Mouse (Mus musculus): ENCODE results near the gene Ccnt2. TPM values are rescaled to one million over a fixed set of nuclear protein-coding genes. Genes with fewer than 3 reads are reported as not detected.

Ccnt2 gene
- polyA plus RNA-seq (2015; fragmentation: Nextera tagmentation; extraction: Ambion mirVana) = 94.9 and 110 TPM in 2 replicates

DNA sequence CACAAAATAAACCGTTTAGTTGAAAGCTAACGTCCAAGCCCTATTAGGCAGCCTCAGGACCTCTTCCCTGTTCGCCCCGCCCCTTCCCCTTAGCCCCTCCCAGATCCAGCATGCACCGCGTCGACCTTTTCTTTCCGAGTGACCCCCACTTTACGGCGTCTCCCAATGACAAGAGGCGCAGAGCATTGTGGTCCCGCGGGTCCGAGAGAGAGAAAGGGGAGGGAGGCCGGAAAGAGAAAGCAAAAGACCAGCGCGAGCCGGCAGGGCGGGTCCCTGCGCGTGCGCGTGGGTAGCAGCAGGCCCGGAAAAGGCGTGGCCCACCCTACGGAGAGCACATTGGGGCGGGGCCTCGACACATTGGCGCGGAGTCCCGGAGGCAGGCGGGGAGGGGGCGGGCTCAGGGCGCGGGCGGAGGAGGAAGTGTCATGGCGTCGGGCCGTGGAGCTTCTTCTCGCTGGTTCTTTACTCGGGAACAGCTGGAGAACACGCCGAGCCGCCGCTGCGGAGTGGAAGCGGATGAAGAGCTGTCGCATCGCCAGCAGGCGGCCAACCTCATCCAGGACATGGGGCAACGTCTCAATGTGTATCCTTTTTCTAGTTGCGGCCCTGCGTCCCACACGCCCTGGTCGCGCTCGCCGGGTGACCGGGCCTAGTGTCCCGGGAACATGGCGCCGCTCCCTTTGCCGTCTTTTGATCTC lies at the start of gene Ccnt2:
Ccnt2 (plus strand) TSS at position 362 of the 698 bp plus-strand sequence.
- Histone ChIP-seq H3K36me3 (ENCODE audit: control insufficient read depth, insufficient read depth, low read length) (no peaks in the 10 kb centered on the region), H3K9ac (ENCODE audit: low read depth, low read length) (peak within 1 kb of the TSS; percentile 75), H3K27me3 (ENCODE audit: control insufficient read depth, insufficient read depth, low read depth, low read length) (no peaks in the 10 kb centered on the region), H3K9me3 (replicated peaks; ENCODE audit: control insufficient read depth, low read length, poor library complexity, severe bottlenecking) (no peaks in the 10 kb centered on the region), H3K27ac (ENCODE audit: low read length) (peak within 1 kb of the TSS; percentile 93), H3K4me2 (ENCODE audit: low read length) (peak within 1 kb of the TSS; percentile 89), H3K4me3 (ENCODE audit: low read depth, low read length) (peak within 1 kb of the TSS; percentile 63), H3K4me1 (ENCODE audit: control insufficient read depth, insufficient read depth, low read length) (peaks cover 28% of the 10 kb centered on the region)
- ATAC-seq = peak; percentile 98
- under 1% methylated on average over 61 of the region's 63 CpGs for WGBS

DNA sequence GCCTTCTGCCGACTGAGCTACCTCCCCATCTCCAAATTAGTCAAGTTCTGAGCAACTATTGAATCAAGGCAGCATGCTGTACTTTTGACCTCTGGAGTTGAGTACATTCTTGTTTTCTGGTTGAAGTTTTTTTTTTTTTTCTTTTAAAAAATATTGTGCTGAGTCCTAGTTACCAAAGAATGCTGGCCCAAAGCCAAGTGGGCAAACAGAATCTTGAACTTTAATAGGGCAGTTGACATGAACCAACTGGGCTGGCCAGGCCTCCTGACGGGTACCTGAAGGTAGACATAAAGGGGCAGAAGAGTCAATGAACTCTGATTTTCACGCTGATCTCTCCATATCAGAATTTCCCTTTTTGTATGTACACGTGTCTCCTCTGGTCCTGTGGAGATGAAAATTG lies 44.9 kb upstream of the Ccnt2 start, which contains the start of gene Acmsd:
Acmsd (plus strand) TSS at position 318 of the 400 bp plus-strand sequence.
- H3K27me3 ChIP-seq (ENCODE audit: control insufficient read depth, insufficient read depth, low read depth, low read length) = no peaks in the 10 kb centered on the region

DNA sequence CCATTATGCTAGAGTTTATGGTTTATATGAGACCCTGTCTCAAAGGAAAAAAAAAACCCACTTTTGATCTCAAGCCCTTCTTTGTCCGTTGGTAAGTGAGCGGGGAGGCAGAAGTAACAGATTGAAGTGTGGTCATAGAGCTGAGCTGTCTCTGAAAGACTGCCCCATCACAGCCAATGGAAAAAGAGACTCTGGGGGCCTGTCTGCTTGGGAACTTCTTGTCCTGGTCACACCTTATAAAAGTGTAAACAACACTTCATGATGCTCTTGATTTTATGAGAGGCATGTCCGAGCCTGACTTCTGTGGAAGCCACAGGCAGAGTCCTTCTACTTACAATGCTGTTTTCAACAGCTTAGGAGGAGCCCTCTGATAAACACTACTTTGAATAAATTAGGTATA lies 42.9 kb upstream of the Ccnt2 start:
- no peak overlapping the region for H3K9ac ChIP-seq (ENCODE audit: low read depth, low read length)
- H3K27ac ChIP-seq (ENCODE audit: low read length) = no peak overlapping the region
- ATAC-seq = no peak
- no peaks in the 10 kb centered on the region for H3K27me3 ChIP-seq (ENCODE audit: control insufficient read depth, insufficient read depth, low read depth, low read length)
- H3K4me3 ChIP-seq (ENCODE audit: low read depth, low read length) = no peak overlapping the region
- H3K4me1 ChIP-seq (ENCODE audit: control insufficient read depth, insufficient read depth, low read length) = no peaks in the 10 kb centered on the region
- no peak overlapping the region for H3K4me2 ChIP-seq (ENCODE audit: low read length)
- 52% methylated on average over 3 of the region's 3 CpGs for WGBS
- H3K36me3 ChIP-seq (ENCODE audit: control insufficient read depth, insufficient read depth, low read length) = no peaks in the 10 kb centered on the region
- no peaks in the 10 kb centered on the region for H3K9me3 ChIP-seq (replicated peaks; ENCODE audit: control insufficient read depth, low read length, poor library complexity, severe bottlenecking)

More for the DNA sequence above, 44.9 kb upstream of the Ccnt2 start, which contains the start of gene Acmsd:
- ATAC-seq = no peak
- 93% methylated on average over 4 of the region's 4 CpGs for WGBS
- Histone ChIP-seq H3K4me3 (ENCODE audit: low read depth, low read length) (no peak within 1 kb of the TSS), H3K27ac (ENCODE audit: low read length) (no peak within 1 kb of the TSS), H3K9me3 (replicated peaks; ENCODE audit: control insufficient read depth, low read length, poor library complexity, severe bottlenecking) (no peaks in the 10 kb centered on the region), H3K4me1 (ENCODE audit: control insufficient read depth, insufficient read depth, low read length) (no peaks in the 10 kb centered on the region), H3K9ac (ENCODE audit: low read depth, low read length) (no peak within 1 kb of the TSS), H3K36me3 (ENCODE audit: control insufficient read depth, insufficient read depth, low read length) (no peaks in the 10 kb centered on the region), H3K4me2 (ENCODE audit: low read length) (no peak within 1 kb of the TSS)

DNA sequence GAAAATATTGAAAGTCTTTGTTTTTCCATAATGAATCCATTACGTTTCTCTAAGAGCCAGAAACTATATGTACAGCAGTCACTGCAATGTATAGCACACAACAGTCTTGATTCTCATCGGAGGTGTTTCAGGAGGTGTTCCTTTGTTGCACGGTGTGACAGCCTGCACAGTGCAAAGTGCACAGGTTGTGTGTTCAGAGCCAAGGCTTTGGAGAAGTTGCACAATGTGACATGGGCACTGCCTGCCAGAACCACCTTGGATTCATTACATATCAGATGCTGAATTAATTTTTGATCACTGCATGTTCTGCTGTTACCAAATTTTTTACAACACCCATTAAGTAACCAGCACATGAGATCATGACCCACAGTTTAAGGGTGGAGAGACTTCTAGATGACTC lies 41.5 kb upstream of the Ccnt2 start:
- no peaks in the 10 kb centered on the region for H3K9me3 ChIP-seq (replicated peaks; ENCODE audit: control insufficient read depth, low read length, poor library complexity, severe bottlenecking)
- no peak overlapping the region for H3K4me3 ChIP-seq (ENCODE audit: low read depth, low read length)
- no peak overlapping the region for H3K9ac ChIP-seq (ENCODE audit: low read depth, low read length)
- no peak overlapping the region for H3K27ac ChIP-seq (ENCODE audit: low read length)
- H3K4me2 ChIP-seq (ENCODE audit: low read length) = no peak overlapping the region
- H3K4me1 ChIP-seq (ENCODE audit: control insufficient read depth, insufficient read depth, low read length) = no peaks in the 10 kb centered on the region
- no peak for ATAC-seq
- H3K36me3 ChIP-seq (ENCODE audit: control insufficient read depth, insufficient read depth, low read length) = no peaks in the 10 kb centered on the region
- WGBS = 93% methylated on average over 3 of the region's 3 CpGs
- no peaks in the 10 kb centered on the region for H3K27me3 ChIP-seq (ENCODE audit: control insufficient read depth, insufficient read depth, low read depth, low read length)

DNA sequence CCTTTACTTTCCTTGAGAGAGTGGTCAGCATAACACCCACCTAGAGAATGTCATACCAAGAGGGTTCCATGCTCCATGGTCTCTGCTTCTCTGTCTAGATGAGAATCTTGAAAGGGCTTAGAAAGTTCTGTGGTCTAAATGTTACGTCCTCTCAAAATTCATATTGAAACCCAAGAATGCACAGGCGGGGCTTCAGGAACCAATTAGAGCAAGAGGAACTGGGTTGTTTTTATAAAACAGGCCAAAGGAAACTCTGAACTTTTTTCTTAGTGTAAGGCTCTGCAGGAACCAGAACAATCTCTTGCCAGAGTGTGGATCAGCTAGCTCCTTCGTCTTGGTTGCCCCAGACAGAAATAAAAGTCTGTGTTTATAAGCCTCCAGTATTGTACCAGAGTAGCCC lies 41.1 kb upstream of the Ccnt2 start:
- Histone ChIP-seq H3K4me2 (ENCODE audit: low read length) (no peak overlapping the region), H3K27me3 (ENCODE audit: control insufficient read depth, insufficient read depth, low read depth, low read length) (no peaks in the 10 kb centered on the region), H3K36me3 (ENCODE audit: control insufficient read depth, insufficient read depth, low read length) (no peaks in the 10 kb centered on the region), H3K9ac (ENCODE audit: low read depth, low read length) (no peak overlapping the region), H3K4me3 (ENCODE audit: low read depth, low read length) (no peak overlapping the region), H3K27ac (ENCODE audit: low read length) (no peak overlapping the region), H3K4me1 (ENCODE audit: control insufficient read depth, insufficient read depth, low read length) (no peaks in the 10 kb centered on the region), H3K9me3 (replicated peaks; ENCODE audit: control insufficient read depth, low read length, poor library complexity, severe bottlenecking) (no peaks in the 10 kb centered on the region)
- 74% methylated on average over 3 of the region's 3 CpGs for WGBS
- ATAC-seq = no peak

DNA sequence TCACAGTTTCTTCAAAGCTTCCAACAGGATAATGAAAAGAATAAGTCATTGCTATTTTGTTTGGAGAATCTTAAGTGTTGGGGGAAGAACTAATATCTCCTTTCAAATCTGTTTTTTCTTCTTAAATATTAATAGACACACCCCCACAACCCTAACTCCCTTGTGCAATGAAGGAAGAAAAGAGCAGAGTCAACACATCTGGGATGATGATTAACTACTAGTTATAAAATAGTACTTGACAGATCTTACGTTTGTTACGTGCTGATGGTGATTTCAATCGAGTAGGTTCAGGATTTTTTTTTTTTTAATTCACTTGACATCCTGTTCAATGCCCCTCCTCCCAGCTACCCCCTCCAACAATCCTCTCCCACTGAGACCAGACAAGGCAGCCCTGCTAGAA lies 38.6 kb upstream of the Ccnt2 start:
- Histone ChIP-seq H3K4me2 (ENCODE audit: low read length) (no peak overlapping the region), H3K9me3 (replicated peaks; ENCODE audit: control insufficient read depth, low read length, poor library complexity, severe bottlenecking) (no peaks in the 10 kb centered on the region), H3K36me3 (ENCODE audit: control insufficient read depth, insufficient read depth, low read length) (no peaks in the 10 kb centered on the region), H3K4me3 (ENCODE audit: low read depth, low read length) (no peak overlapping the region), H3K4me1 (ENCODE audit: control insufficient read depth, insufficient read depth, low read length) (no peaks in the 10 kb centered on the region), H3K9ac (ENCODE audit: low read depth, low read length) (no peak overlapping the region), H3K27ac (ENCODE audit: low read length) (no peak overlapping the region), H3K27me3 (ENCODE audit: control insufficient read depth, insufficient read depth, low read depth, low read length) (no peaks in the 10 kb centered on the region)
- ATAC-seq = no peak
- WGBS = 77% methylated on average over 3 of the region's 3 CpGs

DNA sequence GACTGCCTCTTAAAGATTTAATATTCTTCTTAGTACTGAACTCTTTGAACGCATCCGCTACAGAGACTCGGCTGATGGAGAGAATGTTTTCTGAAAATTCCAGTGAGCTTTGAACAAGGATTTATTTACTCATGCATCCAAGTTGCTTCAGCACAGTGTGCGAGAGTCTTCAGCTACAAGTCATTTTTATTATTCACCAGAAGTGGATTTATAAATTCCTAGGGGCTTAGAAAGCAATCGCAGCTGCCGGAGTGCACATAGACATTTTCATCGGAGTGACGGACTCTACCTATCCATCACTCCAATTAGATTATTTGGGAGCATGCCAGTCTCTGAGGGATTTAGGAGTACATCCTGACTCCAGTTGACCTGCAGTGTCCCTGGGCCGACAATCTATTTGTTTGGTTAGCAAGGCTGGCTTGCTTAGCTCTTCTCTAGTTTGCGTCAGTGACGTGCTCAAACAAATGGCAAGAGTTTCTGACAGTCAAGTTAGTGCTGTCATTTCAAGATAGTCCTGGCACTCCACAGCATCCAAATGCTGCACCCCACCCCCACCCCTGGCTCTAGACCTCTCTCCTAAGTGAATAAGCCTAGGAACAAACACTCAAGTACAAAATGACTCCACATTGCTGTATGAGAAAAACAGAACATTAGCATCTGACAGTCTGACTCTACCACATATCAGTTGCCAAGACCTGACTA lies 23.4 kb upstream of the Ccnt2 start:
- H3K27ac ChIP-seq (ENCODE audit: low read length) = no peak overlapping the region; the same call in 1 of the 2 replicates
- no peak overlapping the region for H3K9ac ChIP-seq (ENCODE audit: low read depth, low read length)
- 54% methylated on average over 11 of the region's 11 CpGs for WGBS
- H3K36me3 ChIP-seq (ENCODE audit: control insufficient read depth, insufficient read depth, low read length) = no peaks in the 10 kb centered on the region
- no peaks in the 10 kb centered on the region for H3K27me3 ChIP-seq (ENCODE audit: control insufficient read depth, insufficient read depth, low read depth, low read length)
- peak overlapping the region; percentile 25 for H3K4me2 ChIP-seq (ENCODE audit: low read length)
- no peak overlapping the region for H3K4me3 ChIP-seq (ENCODE audit: low read depth, low read length)
- ATAC-seq = no peak
- H3K4me1 ChIP-seq (ENCODE audit: control insufficient read depth, insufficient read depth, low read length) = 0 out of 2 replicates have a peak, but pooled peaks cover 5% of the 10 kb centered on the region
- H3K9me3 ChIP-seq (replicated peaks; ENCODE audit: control insufficient read depth, low read length, poor library complexity, severe bottlenecking) = no peaks in the 10 kb centered on the region

DNA sequence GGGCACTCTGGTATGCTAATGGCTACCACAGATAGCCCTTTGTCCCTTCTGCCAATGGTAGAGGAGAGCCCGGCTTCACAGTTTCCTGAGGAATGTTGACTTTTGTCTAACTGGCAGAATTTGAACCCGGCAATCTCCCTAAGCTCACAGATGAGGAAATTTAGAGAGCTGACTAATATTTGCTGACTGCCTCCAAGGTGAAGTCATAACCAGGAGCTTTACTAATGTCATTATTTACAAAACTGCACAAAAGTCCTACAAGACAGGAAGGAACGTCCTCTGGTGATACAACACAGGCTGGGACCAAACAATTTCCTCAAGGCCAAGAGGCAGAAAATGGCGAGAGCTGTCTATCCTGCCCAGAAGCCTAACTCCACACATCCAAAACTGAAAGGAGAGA lies 18.2 kb upstream of the Ccnt2 start:
- Histone ChIP-seq H3K9ac (ENCODE audit: low read depth, low read length) (no peak overlapping the region), H3K36me3 (ENCODE audit: control insufficient read depth, insufficient read depth, low read length) (no peaks in the 10 kb centered on the region), H3K4me1 (ENCODE audit: control insufficient read depth, insufficient read depth, low read length) (no peaks in the 10 kb centered on the region), H3K27ac (ENCODE audit: low read length) (no peak overlapping the region), H3K4me3 (ENCODE audit: low read depth, low read length) (no peak overlapping the region), H3K4me2 (ENCODE audit: low read length) (no peak overlapping the region), H3K9me3 (replicated peaks; ENCODE audit: control insufficient read depth, low read length, poor library complexity, severe bottlenecking) (no peaks in the 10 kb centered on the region), H3K27me3 (ENCODE audit: control insufficient read depth, insufficient read depth, low read depth, low read length) (no peaks in the 10 kb centered on the region)
- 77% methylated on average over 4 of the region's 4 CpGs for WGBS
- ATAC-seq = no peak
